Mouse (Mus musculus) WW6 (cell line): ENCODE measurements around the gene Psmb8.

ENCODE experiments used
- DNase-seq: peaks from one replicate; pipeline ENCODE4 v3.0.0-alpha.2; 2013; ENCODE audit warnings: low read depth, low spot score

Gene Psmb8

GRCm38 (mm10) chr17:34193468-34193867 lies 4.1 kb upstream of the Psmb8 start:
- no peak for DNase-seq

- no peak for DNase-seq
These were observed 2.8 kb upstream of the Psmb8 start for GRCm38 (mm10) chr17:34194723-34195122.

- no peak for DNase-seq
These were observed 1.0 kb upstream of the Psmb8 start for GRCm38 (mm10) chr17:34196491-34196890.

GRCm38 (mm10) chr17:34197904-34198520 lies 491 bp downstream of the Psmb8 start:
- DNase-seq = no peak

- no peak for DNase-seq
These were observed 996 bp downstream of the Psmb8 start for GRCm38 (mm10) chr17:34198521-34198912.

GRCm38 (mm10) chr17:34199050-34199619 lies 1.6 kb downstream of the Psmb8 start:
- no peak for DNase-seq

DNA sequence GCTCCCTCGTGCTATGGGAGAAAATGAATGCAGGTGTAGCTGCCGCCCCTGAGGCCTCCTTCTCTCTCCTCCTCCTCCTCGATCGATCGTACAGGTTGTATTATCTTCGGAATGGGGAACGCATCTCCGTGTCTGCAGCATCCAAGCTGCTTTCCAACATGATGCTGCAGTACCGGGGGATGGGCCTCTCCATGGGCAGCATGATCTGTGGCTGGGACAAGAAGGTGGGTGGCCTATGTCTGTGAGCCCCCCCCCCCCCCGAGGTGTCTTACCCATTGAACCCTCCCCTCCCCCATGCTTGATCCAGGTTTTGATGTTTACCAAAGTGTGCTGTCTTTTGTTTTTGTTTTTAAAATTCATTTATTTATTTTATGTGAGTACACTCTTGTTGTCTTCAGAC lies 2.5 kb downstream of the Psmb8 start:
- DNase-seq = no peak

GRCm38 (mm10) chr17:34200772-34201505 lies 3.4 kb downstream of the Psmb8 start:
- DNase-seq = no peak

DNA sequence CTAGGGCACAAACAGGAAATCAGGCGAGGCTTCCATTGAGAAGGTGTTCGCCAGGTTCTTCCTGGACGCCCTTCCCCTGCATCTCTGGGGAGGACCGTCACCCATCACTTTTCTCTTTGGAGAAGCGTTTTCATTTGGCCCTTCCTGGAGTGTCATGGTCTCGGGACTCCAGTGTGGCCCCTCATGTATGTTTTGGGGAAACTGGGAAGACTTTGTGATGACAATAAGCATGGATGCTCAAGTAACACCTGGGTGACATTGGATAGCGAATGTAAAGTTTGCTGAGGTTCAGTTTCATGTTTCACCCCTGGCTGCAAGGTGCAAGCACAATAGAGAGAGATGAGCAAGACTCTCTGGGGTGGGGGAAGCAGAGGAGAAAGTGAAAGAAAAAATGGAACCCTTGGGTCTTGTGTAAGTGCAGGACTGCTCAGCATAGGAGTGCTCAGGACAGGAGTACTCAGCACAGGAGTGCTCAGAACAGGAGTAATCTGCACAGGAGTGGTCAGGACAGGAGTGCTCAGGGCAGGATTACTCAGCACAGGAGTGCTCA lies 4.1 kb downstream of the Psmb8 start:
- no peak for DNase-seq

- no peak for DNase-seq
These were observed 5.4 kb downstream of the Psmb8 start for GRCm38 (mm10) chr17:34202760-34203442.

DNA sequence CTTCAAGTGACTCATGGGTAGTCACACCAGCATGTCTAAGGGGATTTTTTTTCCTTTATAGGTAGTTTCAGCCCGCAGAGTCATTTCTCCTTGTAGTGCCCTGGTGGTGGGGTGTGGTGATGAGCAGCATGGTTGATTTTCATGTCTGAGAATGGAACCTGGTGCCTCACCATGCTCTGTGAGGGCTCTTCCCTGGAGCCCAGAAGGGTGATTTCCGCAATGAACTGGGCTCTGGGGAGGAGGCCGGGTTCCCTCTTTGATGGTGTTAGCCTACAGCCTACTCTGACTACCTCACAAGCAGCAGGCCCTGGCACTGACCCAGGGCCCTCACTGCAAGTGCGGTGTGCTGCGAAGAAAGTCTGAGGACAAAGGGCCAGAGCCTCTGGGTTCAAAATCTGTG lies 5.9 kb downstream of the Psmb8 start, which contains the start of gene Tap2:
Gene Tap2 (plus strand): TSS at position 84 of the 400 bp plus-strand sequence.
- no peak for DNase-seq

DNA sequence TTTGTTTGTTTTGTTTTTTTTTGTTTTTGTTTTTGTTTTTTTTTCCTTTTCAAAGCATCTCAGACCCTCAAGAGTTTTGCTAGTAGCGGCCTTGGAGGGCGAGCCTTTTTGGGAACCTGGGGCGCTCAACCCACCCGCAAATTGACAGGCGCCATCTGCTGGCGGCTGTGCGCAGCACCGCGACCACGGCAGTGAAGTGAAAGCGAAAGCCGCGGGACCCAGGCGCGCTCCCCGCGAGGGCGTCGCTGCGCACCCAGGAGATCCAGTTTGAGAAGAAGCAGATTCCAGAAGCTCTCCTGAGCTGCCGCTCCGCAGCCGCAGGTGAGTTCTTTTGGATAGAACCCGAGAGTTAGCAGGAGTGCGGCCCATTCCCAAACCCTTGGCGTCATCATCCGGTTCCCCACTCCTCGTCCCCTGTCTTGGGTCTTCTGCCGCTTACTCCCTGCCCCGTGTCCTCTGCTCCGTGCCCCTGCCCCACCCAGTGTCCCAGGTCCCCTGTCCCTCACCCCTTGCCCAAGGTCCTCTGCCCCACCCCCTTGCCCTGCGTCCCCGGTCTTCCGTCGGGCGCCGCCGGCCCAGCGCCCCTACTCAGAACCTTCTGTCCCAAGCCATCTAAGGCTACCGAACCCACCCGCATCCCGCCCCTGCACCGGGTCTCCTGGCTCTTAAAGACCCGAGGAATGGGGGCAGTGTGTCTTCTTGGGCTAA lies 6.9 kb downstream of the Psmb8 start:
- peak; percentile 48 for DNase-seq

GRCm38 (mm10) chr17:34205021-34205745 lies 7.7 kb downstream of the Psmb8 start:
- DNase-seq = no peak

- no peak for DNase-seq
These were observed 8.2 kb downstream of the Psmb8 start for GRCm38 (mm10) chr17:34205746-34206176.

GRCm38 (mm10) chr17:34206731-34207130 lies 9.2 kb downstream of the Psmb8 start:
- DNase-seq = no peak

- DNase-seq = no peak
These were observed 9.9 kb downstream of the Psmb8 start for GRCm38 (mm10) chr17:34207456-34207855.

DNA sequence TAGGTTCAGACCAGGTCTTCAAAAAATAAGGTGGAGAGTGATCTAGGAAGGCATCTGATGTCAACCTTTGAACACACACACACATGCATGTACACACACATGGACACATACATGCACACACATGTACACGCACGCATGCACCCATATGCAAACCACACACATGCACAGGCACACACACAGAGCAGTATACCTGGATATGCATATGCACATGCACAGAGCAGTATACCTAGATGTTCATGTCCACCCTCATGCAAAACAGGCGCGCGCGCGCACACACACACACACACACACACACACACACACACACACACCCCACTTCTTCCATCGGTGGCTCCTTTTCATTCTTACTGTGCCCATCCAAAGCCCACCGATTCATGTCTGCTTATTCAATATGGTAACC lies 10.3 kb downstream of the Psmb8 start:
- DNase-seq = no peak

DNA sequence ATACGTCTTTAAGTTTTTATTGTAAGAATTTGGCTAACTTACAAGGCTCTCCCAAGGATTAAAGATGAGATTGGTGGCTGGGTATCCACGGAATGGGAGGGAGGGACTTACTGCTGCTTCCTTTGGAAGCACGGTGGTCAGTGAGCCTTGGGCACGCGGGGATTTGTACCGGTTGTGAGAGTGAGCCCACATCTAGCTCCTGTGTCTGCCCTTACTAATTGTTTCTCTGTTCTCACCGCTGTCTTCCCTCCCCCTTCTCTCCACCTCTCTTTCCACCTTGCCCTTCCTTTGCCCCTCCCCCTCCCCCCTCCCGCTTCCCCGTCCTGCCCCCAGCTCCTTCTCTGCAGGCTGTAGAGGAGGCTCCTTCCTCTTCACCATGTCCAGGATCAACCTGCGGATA lies 10.9 kb downstream of the Psmb8 start:
- DNase-seq = no peak

DNA sequence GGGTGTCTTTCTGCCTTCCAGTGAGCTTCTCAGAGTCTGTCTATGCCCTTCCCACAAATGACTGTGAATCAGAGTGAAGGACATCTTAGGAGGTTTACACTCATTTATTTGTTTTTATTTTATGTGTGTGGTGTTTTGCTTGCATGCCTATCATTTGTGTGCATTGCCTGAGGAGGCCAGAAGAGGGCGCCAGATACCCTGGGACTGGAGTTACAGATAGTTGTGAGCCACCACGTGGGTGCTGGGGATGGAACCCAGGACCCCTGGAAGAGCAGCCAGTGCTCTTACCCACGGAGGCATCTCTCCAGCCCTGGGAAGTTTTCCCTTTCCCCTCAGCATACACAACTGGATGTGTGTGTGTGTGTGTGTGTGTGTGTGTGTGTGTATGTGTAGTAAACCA lies 12.2 kb downstream of the Psmb8 start:
- DNase-seq = no peak

GRCm38 (mm10) chr17:34210599-34210998 lies 13.1 kb downstream of the Psmb8 start:
- DNase-seq = no peak
